Mouse (Mus musculus) pancreas, adult 10 weeks (tissue): ENCODE results near the gene Ntn4. TPM values are rescaled to one million over a fixed set of nuclear protein-coding genes. Genes with fewer than 3 reads are reported as not detected.

Experiments
- polyA plus RNA-seq: library from polyadenylated mRNA; stranded (reverse); fragments of 350-450 nt; fragmentation: Illumina TruSeq; extraction: RNeasy Lipid Tissue Mini Kit (QIAGEN cat#74804); gene quantifications from one replicate; pipeline ENCODE4 v1.2.3, GENCODE M21; 2015; ENCODE audit warnings: low read depth, low replicate concordance; ENCODE audit not compliant: insufficient read depth

Ntn4 gene
- 4.3 TPM for polyA plus RNA-seq

DNA sequence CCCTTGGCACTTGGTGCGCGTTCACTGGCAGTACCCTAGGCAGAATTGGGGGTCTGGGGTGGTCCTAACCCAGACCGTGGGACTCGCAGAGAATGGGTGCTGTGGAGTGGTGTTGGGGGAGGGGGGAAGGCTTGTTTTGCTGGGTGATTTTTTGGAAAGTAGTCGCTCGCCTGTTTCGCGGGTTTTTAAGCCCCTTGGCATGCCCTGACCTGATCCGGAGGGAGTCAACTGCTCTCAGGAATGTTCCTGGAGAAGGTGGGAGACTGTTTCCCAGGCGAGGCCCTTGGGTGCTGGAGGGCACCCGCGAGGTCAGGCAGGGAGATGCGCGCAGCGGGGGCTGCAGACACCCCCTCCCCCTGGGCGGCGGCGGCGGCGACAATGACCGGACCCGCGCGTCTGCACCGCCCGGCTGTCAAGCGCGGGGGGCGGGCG lies at the start of gene Ntn4:
Ntn4 (plus strand) TSS at position 161 of the 432 bp plus-strand sequence.

Other genes with a start within 250 kb of the Ntn4 start
- gene Lta4h, start 187.3 kb upstream of the Ntn4 start, polyA plus RNA-seq, result 21.1 TPM
- not detected for gene Hal, start 151.9 kb upstream of the Ntn4 start, polyA plus RNA-seq
- not detected for gene Amdhd1, start 100.6 kb upstream of the Ntn4 start, polyA plus RNA-seq
- not detected for gene Ccdc38, start 100.0 kb upstream of the Ntn4 start, polyA plus RNA-seq
- 8.2 TPM for gene Snrpf, start 51.0 kb upstream of the Ntn4 start, polyA plus RNA-seq
- gene Usp44, start 190.9 kb downstream of the Ntn4 start, polyA plus RNA-seq, result not detected